Mouse (Mus musculus) mature B cell (primary cell): Measurements from ENCODE around the gene Gria1.

Experiments used
- in situ Hi-C: fragments of 300-500 bp; cut with MboI; formaldehyde crosslinking; loops from 2 replicates; pipeline ENCODE4 v1.14.3; 2019

The Gria1 gene

GRCm38 (mm10) chr11:57062441-57062840 lies 51.3 kb downstream of the Gria1 start:
- in situ Hi-C loops: no loop called here

- in situ Hi-C loops: no loop called here
These were observed 59.2 kb downstream of the Gria1 start for GRCm38 (mm10) chr11:57070196-57070901.

- in situ Hi-C loops: no loop called here
These were observed 61.0 kb downstream of the Gria1 start for GRCm38 (mm10) chr11:57072171-57072570.

- in situ Hi-C loops: no loop called here
These were observed 68.2 kb downstream of the Gria1 start for GRCm38 (mm10) chr11:57079423-57079822.

GRCm38 (mm10) chr11:57089527-57089926 lies 78.3 kb downstream of the Gria1 start:
- in situ Hi-C loops: no loop called here

- in situ Hi-C loops: no loop called here
These were observed 79.5 kb downstream of the Gria1 start for GRCm38 (mm10) chr11:57090705-57091104.

GRCm38 (mm10) chr11:57091276-57091914 lies 80.2 kb downstream of the Gria1 start:
- in situ Hi-C loops: no loop called here

GRCm38 (mm10) chr11:57100491-57100890 lies 89.3 kb downstream of the Gria1 start:
- in situ Hi-C loops: no loop called here

- in situ Hi-C loops: no loop called here
These were observed 92.6 kb downstream of the Gria1 start for GRCm38 (mm10) chr11:57103751-57104254.

- in situ Hi-C loops: no loop called here
These were observed 94.5 kb downstream of the Gria1 start for GRCm38 (mm10) chr11:57105683-57106082.

- in situ Hi-C loops: no loop called here
These were observed 101.2 kb downstream of the Gria1 start for GRCm38 (mm10) chr11:57112386-57112785.

- in situ Hi-C loops: no loop called here
These were observed 103.2 kb downstream of the Gria1 start for GRCm38 (mm10) chr11:57114410-57114809.

- in situ Hi-C loops: no loop called here
These were observed 115.9 kb downstream of the Gria1 start for GRCm38 (mm10) chr11:57127066-57127465.

GRCm38 (mm10) chr11:57140162-57140780 lies 129.1 kb downstream of the Gria1 start:
- in situ Hi-C loops: no loop called here

- in situ Hi-C loops: no loop called here
These were observed 132.5 kb downstream of the Gria1 start for GRCm38 (mm10) chr11:57143681-57144080.

GRCm38 (mm10) chr11:57145192-57145591 lies 134.0 kb downstream of the Gria1 start:
- in situ Hi-C loops: no loop called here

- in situ Hi-C loops: no loop called here
These were observed 134.5 kb downstream of the Gria1 start for GRCm38 (mm10) chr11:57145704-57146103.

- in situ Hi-C loops: no loop called here
These were observed 140.5 kb downstream of the Gria1 start for GRCm38 (mm10) chr11:57151674-57152073.

GRCm38 (mm10) chr11:57154998-57155397 lies 143.8 kb downstream of the Gria1 start:
- in situ Hi-C loops: no loop called here

- in situ Hi-C loops: no loop called here
These were observed 148.2 kb downstream of the Gria1 start for GRCm38 (mm10) chr11:57159412-57159811.

- in situ Hi-C loops: no loop called here
These were observed 148.9 kb downstream of the Gria1 start for GRCm38 (mm10) chr11:57160076-57160475.

- in situ Hi-C loops: no loop called here
These were observed 151.7 kb downstream of the Gria1 start for GRCm38 (mm10) chr11:57162931-57163330.

- in situ Hi-C loops: no loop called here
These were observed 158.9 kb downstream of the Gria1 start for GRCm38 (mm10) chr11:57170058-57170457.
